Mouse (Mus musculus): ENCODE results near the gene Prdx6. TPM values are rescaled to one million over a fixed set of nuclear protein-coding genes. Genes with fewer than 3 reads are reported as not detected.
A peak's percentile ranks its signal among the peaks of the same experiment; 100 is the strongest.

The Prdx6 gene
- total RNA-seq (2021), result 100 to 1,000 TPM; 104 to 168 TPM
- long read RNA-seq, experiment 1, transcript Prdx6-202 (5 exons, 2,387 nt), result major isoform, 132 of 148 reads
- long read RNA-seq, experiment 1, partial matches to known transcripts, result 4 of 148 reads
- long read RNA-seq, experiment 1, other reads (novel, unspliced or antisense), result 8 of 148 reads
- long read RNA-seq, experiment 2, transcript Prdx6-202 (5 exons, 2,387 nt), result major isoform, 157 of 178 reads
- long read RNA-seq, experiment 2, transcript Prdx6-201 (6 exons, 959 nt), result minor isoform, 9 of 178 reads
- long read RNA-seq, experiment 2, transcript Prdx6-208 (4 exons, 1,294 nt), result minor isoform, 5 of 178 reads
- long read RNA-seq, experiment 2, partial matches to known transcripts, result 4 of 178 reads
- long read RNA-seq, experiment 2, other reads (novel, unspliced or antisense), result 3 of 178 reads

DNA sequence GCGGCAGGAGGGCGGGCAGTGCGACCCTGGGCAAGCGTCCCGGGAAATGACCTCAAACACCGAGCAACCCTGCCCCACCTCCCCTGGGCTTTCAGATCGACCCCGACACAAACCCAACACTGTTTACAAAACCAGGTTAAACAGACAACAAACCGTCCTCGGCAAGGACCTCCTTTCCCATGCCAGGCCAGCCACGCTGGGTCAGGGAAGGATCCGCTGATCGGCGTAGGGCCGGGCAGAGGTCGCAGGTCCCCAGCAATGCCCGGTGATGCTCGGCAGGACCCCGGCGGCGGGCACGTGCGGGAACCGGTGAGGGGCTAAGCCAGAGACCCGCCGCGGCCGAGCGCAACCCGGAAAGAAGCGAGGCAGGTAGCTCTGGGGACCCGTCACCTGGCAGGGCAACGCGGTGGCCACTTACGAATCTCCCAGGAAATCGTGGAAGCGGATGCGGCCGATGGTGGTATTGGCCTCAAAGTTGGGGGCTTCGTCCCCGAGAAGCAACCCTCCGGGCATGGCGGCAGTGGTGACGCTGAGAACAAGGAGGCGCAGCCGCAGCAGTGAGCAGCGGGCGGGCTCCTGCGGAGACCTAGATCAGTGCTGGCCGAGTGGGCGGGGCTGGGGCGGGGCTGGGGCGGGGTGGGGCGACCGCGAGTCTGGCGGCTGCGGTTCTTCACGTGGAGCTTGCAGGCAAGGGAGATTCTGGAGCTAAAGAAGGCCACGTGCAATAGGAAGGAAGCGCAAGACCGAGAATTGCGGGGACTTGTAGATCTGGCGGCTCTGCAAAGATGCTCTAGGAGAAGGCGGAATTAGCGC, at the start of gene Prdx6:
TSS of gene Prdx6 (minus strand) at position 616 of the 813 bp plus-strand sequence.
- DNase-seq, result peak; percentile 92
- Histone ChIP-seq H3K27ac (peak within 1 kb of the TSS; percentile 99), H3K4me3 (peak within 1 kb of the TSS; percentile 94)
- TF ChIP-seq CTCF (IDR thresholded peaks at IDR 0.05), result no peak
- intact Hi-C loops (cut with DNase I), result no loop called here

DNA sequence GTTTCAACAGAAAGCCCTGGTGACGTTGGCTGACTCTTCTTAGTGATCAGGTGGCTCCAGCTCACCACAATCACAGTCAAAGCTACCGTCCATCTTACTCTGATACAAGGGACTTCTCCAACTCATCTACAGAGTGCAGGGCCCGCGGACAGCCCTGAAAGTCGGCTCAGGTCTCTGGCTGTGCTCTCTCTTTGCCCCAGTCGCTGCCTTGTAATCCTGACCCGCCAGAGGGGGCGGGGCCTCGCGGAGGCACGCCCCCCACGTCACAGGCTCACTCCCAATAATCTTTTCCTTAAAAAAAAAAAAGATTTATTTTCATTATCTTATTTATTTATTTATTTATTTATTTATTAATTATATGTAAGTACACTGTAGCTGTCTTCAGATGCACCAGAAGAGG, 37.2 kb upstream of the Prdx6 start:
- intact Hi-C loops (cut with DNase I), result no loop called here
- TF ChIP-seq CTCF (IDR thresholded peaks at IDR 0.05), result no peak
- DNase-seq, result no peak
- no peak overlapping the region for H3K4me3 ChIP-seq
- H3K27ac ChIP-seq, result no peak overlapping the region

DNA sequence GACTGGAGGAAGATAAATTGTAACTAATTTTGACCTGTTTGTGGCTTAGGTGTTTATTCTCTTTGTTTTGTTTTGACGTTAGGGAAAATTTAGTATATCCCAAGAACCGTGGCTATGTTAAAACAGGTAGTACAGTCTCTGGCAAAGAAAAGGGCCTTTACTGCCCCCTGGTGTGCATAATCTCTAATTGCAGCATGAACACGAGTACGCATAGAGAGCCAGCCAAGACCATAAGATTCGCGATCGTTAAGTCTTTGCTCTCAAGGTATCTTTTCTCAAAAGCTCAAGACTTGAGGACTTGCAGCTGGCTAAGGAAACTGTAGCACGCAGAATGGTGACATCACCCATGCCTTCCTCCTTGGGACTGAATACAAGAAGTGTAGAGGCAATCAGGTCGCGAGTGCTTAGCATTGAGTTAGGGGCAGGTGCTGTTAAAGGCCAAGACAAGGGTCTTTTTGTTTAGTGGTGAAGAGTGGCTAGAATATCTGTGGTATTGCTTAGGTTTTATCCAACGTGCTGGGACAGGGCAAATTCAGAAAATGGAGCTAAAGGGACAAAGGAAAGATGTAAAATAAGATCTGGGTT, 35.8 kb upstream of the Prdx6 start:
- DNase-seq, result peak; percentile 51
- intact Hi-C loops (cut with DNase I), result loop anchor here (1.0 to 2.0 kb wide), 2 partner anchors 34 to 73 kb away; no protein-coding TSS in a partner anchor
- Histone ChIP-seq H3K27ac (no peak overlapping the region), H3K4me3 (no peak overlapping the region)
- peak; percentile 83 for TF ChIP-seq CTCF (IDR thresholded peaks at IDR 0.05)

DNA sequence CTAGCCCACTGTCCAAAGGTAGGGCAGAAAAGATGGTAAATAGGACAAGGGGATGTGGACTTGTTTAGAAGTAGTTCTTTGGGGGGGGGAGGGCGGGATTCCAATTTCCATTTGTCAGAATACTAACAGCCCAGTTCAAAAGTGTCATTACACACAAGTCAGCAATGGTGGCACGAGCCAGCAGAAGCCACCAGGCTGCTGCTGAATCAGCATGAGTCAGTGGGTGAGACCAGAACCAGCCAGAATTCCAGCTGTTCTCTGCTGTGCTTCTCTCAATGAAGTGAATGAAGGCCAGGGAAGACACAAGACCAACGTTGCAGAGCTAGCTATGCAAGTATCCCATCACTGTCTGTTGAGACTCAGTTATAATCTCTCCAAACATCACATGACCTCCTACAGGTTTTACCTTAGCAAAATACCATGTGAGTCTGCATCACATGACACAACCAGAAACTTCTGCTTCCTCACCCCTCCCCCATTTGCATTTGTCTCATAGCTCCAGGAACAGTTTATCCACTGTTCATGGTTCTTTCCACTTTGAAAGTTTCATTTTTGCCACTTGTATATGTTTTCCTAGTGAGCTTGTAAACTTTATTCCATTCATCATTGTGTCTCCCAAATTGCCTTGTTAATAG, 30.2 kb upstream of the Prdx6 start:
- H3K4me3 ChIP-seq, result no peak overlapping the region
- no peak for DNase-seq
- intact Hi-C loops (cut with DNase I), result no loop called here
- TF ChIP-seq CTCF (IDR thresholded peaks at IDR 0.05), result no peak
- H3K27ac ChIP-seq, result no peak overlapping the region

DNA sequence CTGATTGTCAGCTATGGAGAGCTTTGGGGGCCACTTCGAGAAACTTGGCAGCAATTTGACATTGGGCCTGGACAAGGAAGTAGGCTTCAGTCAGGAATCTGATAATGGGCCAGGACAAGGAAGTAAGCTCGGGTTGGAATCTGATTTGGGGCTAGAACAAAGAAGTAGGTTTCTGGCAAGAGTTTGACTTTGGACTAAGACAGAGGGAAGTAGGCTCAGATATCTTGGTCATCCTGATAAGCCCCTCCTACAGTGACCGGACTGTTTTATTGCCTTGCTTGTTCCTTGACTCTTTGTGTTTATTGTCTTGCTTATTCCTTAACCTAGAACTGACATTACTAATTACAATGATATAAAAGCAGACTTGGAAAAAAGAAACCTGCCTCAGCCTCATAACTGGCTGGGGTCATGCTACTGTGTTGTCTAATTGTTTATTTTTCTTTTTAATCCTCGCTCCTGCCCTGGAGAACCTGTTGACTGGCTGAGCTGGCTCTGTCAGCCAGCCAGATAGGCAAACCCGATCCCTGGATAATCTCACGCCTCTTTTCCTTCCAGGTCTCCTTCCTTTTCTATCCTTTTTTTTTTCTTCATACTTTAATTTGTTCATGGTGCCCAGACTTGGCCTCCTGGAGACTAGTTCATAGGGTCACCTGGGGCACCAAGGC, 28.4 kb upstream of the Prdx6 start:
- H3K4me3 ChIP-seq, result no peak overlapping the region
- no peak overlapping the region for H3K27ac ChIP-seq
- no peak for DNase-seq
- no peak for TF ChIP-seq CTCF (IDR thresholded peaks at IDR 0.05)
- intact Hi-C loops (cut with DNase I), result no loop called here

DNA sequence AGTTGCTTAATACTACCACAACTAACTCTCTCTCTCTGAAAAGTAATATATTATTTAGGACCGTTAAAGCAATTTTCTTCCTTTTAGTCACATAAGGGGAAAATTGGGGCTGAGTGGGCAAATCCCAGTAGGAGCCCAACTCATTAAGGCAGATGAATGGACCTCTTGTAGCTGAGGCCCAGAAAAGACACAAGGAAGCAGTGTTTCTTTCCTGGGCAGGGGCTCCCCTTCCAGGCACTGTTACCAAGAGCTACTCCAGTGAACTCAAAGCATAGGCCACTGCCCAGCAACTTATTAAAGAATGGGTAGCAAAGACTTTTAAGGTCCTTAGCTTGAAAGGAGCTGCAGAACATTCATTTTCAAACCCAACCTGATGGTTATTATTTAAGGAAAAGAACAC, 22.5 kb upstream of the Prdx6 start:
- no peak for TF ChIP-seq CTCF (IDR thresholded peaks at IDR 0.05)
- DNase-seq, result no peak
- no peak overlapping the region for H3K27ac ChIP-seq
- intact Hi-C loops (cut with DNase I), result no loop called here
- H3K4me3 ChIP-seq, result no peak overlapping the region

DNA sequence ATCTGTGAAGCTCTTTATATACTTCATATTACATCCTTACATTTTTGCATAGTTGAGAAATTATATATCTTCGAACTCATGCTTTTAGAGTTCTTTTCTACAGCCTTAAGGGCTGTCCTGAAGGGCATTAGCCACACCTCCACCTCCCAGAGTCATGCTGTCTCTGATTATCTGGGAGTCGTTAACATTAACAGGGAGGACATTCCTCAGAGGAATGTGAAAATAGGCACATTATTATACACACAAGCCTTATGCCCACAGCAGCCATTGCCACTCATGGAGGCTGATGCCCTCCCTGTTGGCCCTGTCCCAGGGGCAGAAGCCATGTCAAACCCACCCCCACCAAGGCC, 20.4 kb upstream of the Prdx6 start:
- intact Hi-C loops (cut with DNase I), result no loop called here
- no peak for TF ChIP-seq CTCF (IDR thresholded peaks at IDR 0.05)

DNA sequence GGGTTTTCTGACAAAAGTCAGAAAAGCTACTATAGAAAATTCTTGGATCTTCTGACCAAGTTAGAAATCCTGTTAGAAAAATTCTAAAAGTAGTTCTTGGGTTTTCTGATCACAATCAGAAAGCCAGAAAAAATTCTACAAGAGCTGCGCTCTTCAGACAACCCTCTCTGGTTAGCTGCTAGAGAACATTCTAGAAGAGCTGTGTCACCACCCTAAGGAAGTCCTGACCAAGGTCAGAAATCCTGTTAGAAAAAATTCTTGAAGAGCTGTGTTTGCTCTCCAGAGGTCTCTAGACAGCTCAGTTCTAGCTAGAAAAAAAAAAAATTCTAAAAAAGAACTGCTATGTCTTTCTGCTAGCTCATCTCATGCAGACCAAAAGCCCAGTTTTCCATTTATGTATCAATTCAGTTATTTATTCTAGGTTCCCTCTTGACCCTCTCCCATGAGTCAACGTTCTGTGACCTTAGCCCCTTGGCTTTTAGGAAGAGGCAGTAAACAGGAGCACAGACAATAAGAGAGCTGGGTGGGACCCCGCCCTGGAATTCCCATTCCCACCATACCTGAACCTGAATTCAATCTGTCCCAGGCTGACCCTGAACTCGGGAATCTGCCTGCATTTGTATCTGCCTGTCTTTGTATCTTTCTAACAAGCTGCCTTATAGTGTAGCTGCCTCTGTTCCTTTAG, 19.9 kb upstream of the Prdx6 start:
- no peak for TF ChIP-seq CTCF (IDR thresholded peaks at IDR 0.05)
- intact Hi-C loops (cut with DNase I), result no loop called here
- DNase-seq, result no peak
- no peak overlapping the region for H3K4me3 ChIP-seq
- H3K27ac ChIP-seq, result no peak overlapping the region

More for the DNA sequence above, 20.4 kb upstream of the Prdx6 start:
- H3K27ac ChIP-seq, result no peak overlapping the region
- no peak overlapping the region for H3K4me3 ChIP-seq
- no peak for DNase-seq

DNA sequence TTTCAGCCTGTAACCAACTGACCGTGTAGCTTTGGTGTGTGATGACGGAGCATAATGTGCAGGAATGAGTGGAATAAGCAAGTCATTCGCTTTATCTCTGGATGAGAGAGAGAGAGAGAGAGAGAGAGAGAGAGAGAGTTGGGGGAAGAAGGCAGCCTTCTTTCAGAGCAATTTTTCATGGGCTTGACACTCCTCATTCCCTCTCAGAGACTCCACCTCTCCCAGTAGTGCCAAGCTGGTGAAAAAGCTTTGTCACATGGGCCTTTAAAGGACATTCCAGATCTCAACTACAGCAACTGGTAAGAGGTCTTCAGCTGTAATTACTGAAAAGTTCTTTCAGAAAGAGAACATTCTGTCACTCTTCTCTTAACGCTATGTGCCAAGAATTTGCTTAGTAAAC, 18.3 kb upstream of the Prdx6 start:
- H3K4me3 ChIP-seq, result no peak overlapping the region
- no peak for DNase-seq
- intact Hi-C loops (cut with DNase I), result no loop called here
- TF ChIP-seq CTCF (IDR thresholded peaks at IDR 0.05), result no peak
- H3K27ac ChIP-seq, result peak overlapping the region; percentile 51

DNA sequence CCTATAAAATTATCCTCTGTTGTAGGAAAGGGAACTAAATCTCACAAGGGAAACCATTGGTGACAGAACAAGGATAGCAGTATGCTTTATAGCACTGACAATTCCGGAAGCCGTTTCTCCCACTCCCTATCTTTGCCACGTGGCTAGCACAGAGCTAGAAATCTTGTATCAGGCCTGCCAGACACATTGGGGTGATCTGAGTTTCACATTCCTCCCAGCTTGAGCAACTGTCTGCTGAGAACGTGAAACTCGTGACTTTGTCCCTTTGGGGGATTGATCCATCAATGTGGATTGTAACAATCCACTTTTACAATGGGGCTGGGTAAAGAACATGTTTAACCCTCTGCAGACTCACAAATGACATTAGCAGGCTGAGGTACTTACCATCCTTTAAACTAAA, 17.9 kb upstream of the Prdx6 start:
- no peak overlapping the region for H3K4me3 ChIP-seq
- peak; percentile 33 for DNase-seq
- TF ChIP-seq CTCF (IDR thresholded peaks at IDR 0.05), result no peak
- peak overlapping the region; percentile 51 for H3K27ac ChIP-seq
- intact Hi-C loops (cut with DNase I), result no loop called here

DNA sequence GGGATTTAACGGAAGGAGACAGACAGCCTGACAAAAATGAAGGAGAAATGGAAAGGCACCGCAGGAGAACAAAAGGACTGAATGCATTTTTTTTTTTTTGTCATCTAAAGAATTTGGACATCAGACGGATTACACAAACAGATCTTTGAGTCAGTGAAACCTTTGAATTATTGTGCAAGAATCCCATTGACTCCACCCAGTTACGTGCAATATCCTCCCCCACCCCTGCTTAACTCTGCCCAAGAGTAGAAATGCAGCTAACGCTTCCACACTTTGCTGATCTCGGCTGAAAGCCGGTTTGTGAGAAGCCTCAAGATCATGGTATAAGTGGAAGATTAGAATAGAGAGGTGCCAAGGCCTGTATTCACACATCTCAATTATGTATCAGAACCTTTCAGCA, 17.1 kb upstream of the Prdx6 start:
- TF ChIP-seq CTCF (IDR thresholded peaks at IDR 0.05), result no peak
- H3K27ac ChIP-seq, result no peak overlapping the region
- no peak for DNase-seq
- intact Hi-C loops (cut with DNase I), result no loop called here
- no peak overlapping the region for H3K4me3 ChIP-seq

DNA sequence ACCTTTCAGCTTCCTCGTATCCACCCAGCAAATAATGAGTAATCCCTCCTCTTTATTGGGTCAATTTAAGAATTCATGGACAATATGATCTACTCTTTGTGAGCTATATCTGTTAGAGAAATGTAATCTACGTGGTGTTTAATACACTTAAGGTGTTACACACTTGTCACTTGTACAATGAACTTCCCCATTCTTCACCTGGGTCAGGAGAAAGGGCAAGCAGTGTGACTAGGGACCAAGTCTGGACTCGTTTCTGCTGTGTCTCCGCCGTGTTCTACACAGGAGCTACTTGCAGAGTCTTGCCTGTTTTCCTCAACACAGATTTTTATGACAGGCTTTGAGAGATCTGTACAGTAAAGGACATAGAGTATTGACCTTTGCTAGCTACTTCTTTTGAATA, 13.9 kb upstream of the Prdx6 start:
- no peak for DNase-seq
- no peak for TF ChIP-seq CTCF (IDR thresholded peaks at IDR 0.05)
- no peak overlapping the region for H3K4me3 ChIP-seq
- H3K27ac ChIP-seq, result no peak overlapping the region
- intact Hi-C loops (cut with DNase I), result no loop called here
